Mouse (Mus musculus) MEL (cell line): ENCODE measurements around the gene Akap13. TPM values are rescaled to one million over a fixed set of nuclear protein-coding genes. Genes with fewer than 3 reads are reported as not detected.

Experiments used
- DNase-seq: peaks from one replicate; pipeline ENCODE4 v3.0.0; 2011; ENCODE audit warnings: low read depth, low spot score
- H3K27ac ChIP-seq: 2 replicates; pipeline ENCODE4 v1.5.1; 2012; ENCODE audit warnings: low read depth, mild to moderate bottlenecking, control low read depth, low read length, moderate library complexity; ENCODE audit not compliant: control insufficient read depth
- H3K27me3 ChIP-seq, 2 experiments: fragments of 150-350 bp in 1 of 2; sonication (generic) in 1 of 2; 2 replicates each; pipeline ENCODE4 v1.6.1; 2012; ENCODE audit warnings: low read length in 2 of 2, mild to moderate bottlenecking in 2 of 2, improper control_type of control experiment in 1 of 2, moderate library complexity in 1 of 2; ENCODE audit not compliant: insufficient read depth in 2 of 2, control insufficient read depth in 1 of 2
- H3K36me3 ChIP-seq, 2 experiments: 2 replicates each; pipeline ENCODE4 v1.6.1; 2012 to 2014; ENCODE audit warnings: low read length in 2 of 2, improper control_type of control experiment in 1 of 2, inconsistent platforms in 1 of 2, mild to moderate bottlenecking in 1 of 2; ENCODE audit not compliant: insufficient read depth in 2 of 2, control insufficient read depth in 1 of 2
- H3K4me1 ChIP-seq, 2 experiments: fragments of 150-350 bp in 1 of 2; sonication (generic) in 1 of 2; 2 replicates each; pipeline ENCODE4 v1.6.1; 2012; ENCODE audit warnings: low read length in 2 of 2, improper control_type of control experiment in 1 of 2, mild to moderate bottlenecking in 1 of 2; ENCODE audit not compliant: insufficient read depth in 2 of 2, control insufficient read depth in 1 of 2
- H3K4me3 ChIP-seq, 2 experiments: fragments of 150-350 bp in 1 of 2; sonication (generic) in 1 of 2; 2 replicates each; pipeline ENCODE4 v1.5.1; 2012; ENCODE audit warnings: low read depth in 2 of 2, low read length in 2 of 2, mild to moderate bottlenecking in 2 of 2, moderate library complexity in 2 of 2, control low read depth in 1 of 2, improper control_type of control experiment in 1 of 2; ENCODE audit not compliant: control insufficient read depth in 1 of 2, insufficient read depth in 1 of 2
- H3K79me2 ChIP-seq: 2 replicates; pipeline ENCODE4 v1.6.1; 2012; ENCODE audit warnings: mild to moderate bottlenecking, low read length, moderate library complexity; ENCODE audit not compliant: control insufficient read depth, poor library complexity, insufficient read depth
- H3K9ac ChIP-seq: 2 replicates; pipeline ENCODE4 v1.6.1; 2012; ENCODE audit warnings: low read depth, mild to moderate bottlenecking, control low read depth, low read length, moderate library complexity; ENCODE audit not compliant: control insufficient read depth, poor library complexity, severe bottlenecking
- H3K9me3 ChIP-seq: fragments of 150-350 bp; sonication (generic); replicated peaks from 2 replicates; pipeline ENCODE4 v1.6.1; 2012; ENCODE audit warnings: mild to moderate bottlenecking, low read length, improper control_type of control experiment, moderate library complexity; ENCODE audit not compliant: insufficient read depth
- BHLHE40 ChIP-seq: IDR thresholded peaks from 2 replicates; pipeline ENCODE4 v1.6.1; 2012; ENCODE audit warnings: low read depth, mild to moderate bottlenecking, inconsistent platforms, low read length, improper control_type of control experiment, borderline replicate concordance
- CHD1 ChIP-seq: IDR thresholded peaks from 2 replicates; pipeline ENCODE4 v1.6.1; 2012; ENCODE audit warnings: low read depth, mild to moderate bottlenecking, inconsistent platforms, low read length, improper control_type of control experiment
- CHD2 ChIP-seq: IDR thresholded peaks from 2 replicates; pipeline ENCODE4 v1.6.1; 2011; ENCODE audit warnings: low read length, improper control_type of control experiment
- CTCF ChIP-seq, 3 experiments: IDR thresholded peaks in 2 of 3; conservative IDR thresholded peaks in 1 of 3; 2 replicates each; pipeline ENCODE4 v1.5.1; 2011 to 2012; ENCODE audit warnings: low read length in 3 of 3, low read depth in 2 of 3, mild to moderate bottlenecking in 2 of 3, improper control_type of control experiment in 1 of 3, inconsistent platforms in 1 of 3, mixed read lengths in 1 of 3, moderate library complexity in 1 of 3; ENCODE audit not compliant: control insufficient read depth in 1 of 3, insufficient read depth in 1 of 3, poor library complexity in 1 of 3, severe bottlenecking in 1 of 3
- E2F4 ChIP-seq: IDR thresholded peaks from 2 replicates; pipeline ENCODE4 v1.6.1; 2011; ENCODE audit warnings: low read depth, low read length, improper control_type of control experiment, borderline replicate concordance
- ETS1 ChIP-seq: IDR thresholded peaks from 2 replicates; pipeline ENCODE4 v1.6.1; 2012; ENCODE audit warnings: low read depth, mild to moderate bottlenecking, inconsistent platforms, low read length, improper control_type of control experiment, moderate library complexity
- GABPA ChIP-seq: IDR thresholded peaks from 2 replicates; pipeline ENCODE4 v1.6.1; 2012; ENCODE audit warnings: low read depth, mild to moderate bottlenecking, inconsistent platforms, low read length, improper control_type of control experiment, moderate library complexity
- GATA1 ChIP-seq: IDR thresholded peaks from 2 replicates; pipeline ENCODE4 v1.6.1; 2011; ENCODE audit warnings: low read depth, low read length, improper control_type of control experiment
- JUND ChIP-seq: IDR thresholded peaks from 2 replicates; pipeline ENCODE4 v1.6.1; 2011; ENCODE audit warnings: low read depth, mild to moderate bottlenecking, improper control_type of control experiment, low read length
- KAT2A ChIP-seq: conservative IDR thresholded peaks from 2 replicates; pipeline ENCODE4 v1.6.1; 2012; ENCODE audit warnings: low read depth, low read length, improper control_type of control experiment, inconsistent platforms
- MAX ChIP-seq: IDR thresholded peaks from 2 replicates; pipeline ENCODE4 v1.6.1; 2011; ENCODE audit warnings: low read length, improper control_type of control experiment
- MEF2A ChIP-seq: IDR thresholded peaks from 2 replicates; pipeline ENCODE4 v1.6.1; 2014; ENCODE audit warnings: low read depth, mild to moderate bottlenecking, inconsistent platforms, low read length, improper control_type of control experiment; ENCODE audit not compliant: poor library complexity, insufficient replicate concordance, severe bottlenecking; ENCODE audit errors: extremely low read depth
- MXI1 ChIP-seq: IDR thresholded peaks from 2 replicates; pipeline ENCODE4 v1.6.1; 2011; ENCODE audit warnings: mild to moderate bottlenecking, low read depth, low read length, improper control_type of control experiment
- NRF1 ChIP-seq: IDR thresholded peaks from 2 replicates; pipeline ENCODE4 v1.6.1; 2014; ENCODE audit warnings: low read depth, mild to moderate bottlenecking, inconsistent platforms, low read length, improper control_type of control experiment, moderate library complexity; ENCODE audit not compliant: poor library complexity, insufficient read depth, severe bottlenecking
- POLR2A ChIP-seq, 2 experiments: IDR thresholded peaks; 2 replicates each; pipeline ENCODE4 v1.6.1; 2011 to 2012; ENCODE audit warnings: low read length in 2 of 2, mild to moderate bottlenecking in 2 of 2, control low read depth in 1 of 2, improper control_type of control experiment in 1 of 2, low read depth in 1 of 2, moderate library complexity in 1 of 2; ENCODE audit not compliant: control insufficient read depth in 1 of 2, insufficient read depth in 1 of 2, poor library complexity in 1 of 2
- POLR2AphosphoS2 ChIP-seq: IDR thresholded peaks from 2 replicates; pipeline ENCODE4 v1.6.1; 2011; ENCODE audit warnings: low read length, improper control_type of control experiment
- POLR2AphosphoS5 ChIP-seq: IDR thresholded peaks from 2 replicates; pipeline ENCODE4 v1.6.1; 2012; ENCODE audit warnings: low read depth, borderline replicate concordance, mild to moderate bottlenecking, inconsistent platforms, low read length, moderate library complexity, mixed read lengths
- SIN3A ChIP-seq: IDR thresholded peaks from 2 replicates; pipeline ENCODE4 v1.6.1; 2012; ENCODE audit warnings: low read length, improper control_type of control experiment, inconsistent platforms
- SMC3 ChIP-seq: IDR thresholded peaks from 2 replicates; pipeline ENCODE4 v1.6.1; 2011; ENCODE audit warnings: low read depth, low read length, improper control_type of control experiment
- TAL1 ChIP-seq: IDR thresholded peaks from 2 replicates; pipeline ENCODE4 v1.6.1; 2012; ENCODE audit warnings: mild to moderate bottlenecking, inconsistent platforms, low read length, moderate library complexity, mixed read lengths
- TBP ChIP-seq: IDR thresholded peaks from 2 replicates; pipeline ENCODE4 v1.8.0; 2011; ENCODE audit warnings: low read depth, low read length, improper control_type of control experiment
- TCF12 ChIP-seq: IDR thresholded peaks from 2 replicates; pipeline ENCODE4 v1.6.1; 2014; ENCODE audit warnings: low read depth, mild to moderate bottlenecking, inconsistent platforms, low read length, improper control_type of control experiment, moderate library complexity
- UBTF ChIP-seq: IDR thresholded peaks from 2 replicates; pipeline ENCODE4 v1.6.1; 2012; ENCODE audit warnings: low read depth, mild to moderate bottlenecking, inconsistent platforms, low read length, improper control_type of control experiment, moderate library complexity, borderline replicate concordance; ENCODE audit not compliant: insufficient read depth
- USF1 ChIP-seq: IDR thresholded peaks from 2 replicates; pipeline ENCODE4 v1.6.1; 2014; ENCODE audit warnings: low read depth, mild to moderate bottlenecking, inconsistent platforms, low read length, improper control_type of control experiment, moderate library complexity
- ZKSCAN1 ChIP-seq: IDR thresholded peaks from 2 replicates; pipeline ENCODE4 v1.6.1; 2012; ENCODE audit warnings: low read depth, mild to moderate bottlenecking, inconsistent platforms, low read length, improper control_type of control experiment, moderate library complexity
- ZMIZ1 ChIP-seq: IDR thresholded peaks from 2 replicates; pipeline ENCODE4 v1.6.1; 2012; ENCODE audit warnings: low read depth, mild to moderate bottlenecking, inconsistent platforms, low read length, improper control_type of control experiment, moderate library complexity
- ZNF384 ChIP-seq: IDR thresholded peaks from 2 replicates; pipeline ENCODE4 v1.6.1; 2012; ENCODE audit warnings: low read depth, mild to moderate bottlenecking, inconsistent platforms, low read length, improper control_type of control experiment
- polyA plus RNA-seq, 2 experiments: library from polyadenylated mRNA; stranded (reverse) in 1 of 2; unstranded in 1 of 2; fragments of >175 nt in 1 of 2; fragments of >200 nt in 1 of 2; gene quantifications; 2 replicates each; pipeline versions ENCODE4 v1.2.1 to v1.2.4; 2012; ENCODE audit warnings: low replicate concordance in 2 of 2, low read depth in 1 of 2; ENCODE audit not compliant: insufficient read length in 2 of 2, insufficient read depth in 1 of 2, missing spikeins in 1 of 2
- total RNA-seq: library from RNA; depleted of rRNA; stranded (reverse); fragments of 300-350 nt; gene quantifications from 2 replicates; pipeline ENCODE4 v1.2.3, GENCODE M21; 2012

Akap13 gene
- total and polyA plus RNA-seq, 3 experiments = 4.1 to 4.5 TPM; not detected in 1

DNA sequence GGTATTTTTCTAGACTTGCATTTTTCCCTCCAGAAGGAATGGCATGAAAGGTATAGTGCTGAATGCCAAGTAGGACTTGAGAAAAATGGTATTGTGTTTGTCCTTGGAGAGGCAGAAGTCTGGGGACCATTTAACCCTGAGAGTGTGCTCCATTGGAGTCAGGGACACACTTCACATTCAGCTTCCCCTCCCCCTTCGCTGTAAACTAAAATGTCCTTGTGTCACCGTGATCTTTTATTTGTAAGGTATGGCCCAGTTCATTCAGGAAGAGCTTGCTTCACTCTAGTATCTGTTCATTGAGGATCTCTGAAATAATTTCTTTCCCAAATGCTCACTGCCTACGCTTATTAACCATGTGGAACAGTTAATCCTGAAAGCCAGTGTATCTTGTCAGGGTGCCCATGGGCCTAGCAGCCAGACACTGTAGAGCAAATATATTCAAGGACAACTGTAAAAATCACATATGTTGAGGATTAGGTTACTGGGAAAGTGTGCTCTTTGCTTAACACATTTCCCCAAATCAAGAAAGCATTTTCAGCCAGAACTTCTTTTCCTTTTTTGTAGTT is 165.1 kb downstream of the Akap13 start:
- Histone ChIP-seq H3K4me1 (no peaks in the 10 kb centered on the region; a peak in 2 of 4 replicates), H3K9me3 (no peaks in the 10 kb centered on the region; the same call in 1 of the 2 replicates), H3K27me3 (no peaks in the 10 kb centered on the region), H3K4me3 (no peak overlapping the region)
- DNase-seq = no peak
- TF ChIP-seq CHD1 = no peak
- no peak for TF ChIP-seq MEF2A
- TF ChIP-seq SMC3 = no peak
- TF ChIP-seq USF1 = no peak
- TF ChIP-seq POLR2AphosphoS2 = no peak
- TF ChIP-seq, all 39 proteins: peak for 0
- Histone ChIP-seq H3K27ac (no peak overlapping the region), H3K79me2 (no peaks in the 10 kb centered on the region), H3K36me3 (no peaks in the 10 kb centered on the region; a peak in 1 of 4 replicates), H3K9ac (no peak overlapping the region)

DNA sequence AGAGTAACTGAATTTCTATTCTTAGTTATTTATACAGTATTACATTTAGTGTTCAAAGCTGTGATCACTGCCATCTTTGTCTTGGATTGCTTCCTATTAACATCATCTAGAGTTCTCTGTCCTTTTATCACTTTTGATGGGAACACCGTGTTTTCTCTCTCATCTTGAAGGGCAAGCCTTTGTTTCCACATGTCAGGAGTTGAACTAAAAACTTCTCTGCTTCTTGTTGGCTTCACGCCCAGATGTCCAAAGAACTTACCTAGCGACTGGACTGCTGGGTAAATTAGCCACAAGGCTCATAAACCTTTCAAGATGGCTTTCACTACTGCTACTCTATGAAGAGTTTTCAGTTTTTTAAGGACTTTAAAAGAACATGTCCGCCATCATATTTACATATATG is 165.6 kb downstream of the Akap13 start:
- no peak overlapping the region for H3K27ac ChIP-seq
- no peaks in the 10 kb centered on the region; a peak in 2 of 4 replicates for H3K4me1 ChIP-seq
- no peaks in the 10 kb centered on the region for H3K27me3 ChIP-seq
- DNase-seq = no peak
- no peaks in the 10 kb centered on the region; the same call in 1 of the 2 replicates for H3K9me3 ChIP-seq
- H3K4me3 ChIP-seq = no peak overlapping the region
- no peak for TF ChIP-seq POLR2AphosphoS5
- no peak for TF ChIP-seq JUND
- TF ChIP-seq CTCF (IDR thresholded peaks at IDR 0.05 in 2 of 3, conservative IDR thresholded peaks at IDR 0.05 in 1 of 3; ENCODE audit: control insufficient read depth in 1 of 3, insufficient read depth in 1 of 3, low read depth in 2 of 3, low read length in 3 of 3, poor library complexity in 1 of 3, severe bottlenecking in 1 of 3) = no peak
- TF ChIP-seq TBP = no peak
- no peak for TF ChIP-seq ZNF384
- TF ChIP-seq ZMIZ1 = no peak
- TF ChIP-seq ETS1 = no peak
- no peak for TF ChIP-seq CHD2
- no peak for TF ChIP-seq E2F4
- H3K79me2 ChIP-seq = no peaks in the 10 kb centered on the region
- H3K9ac ChIP-seq = no peak overlapping the region
- H3K36me3 ChIP-seq = no peaks in the 10 kb centered on the region; a peak in 1 of 4 replicates

DNA sequence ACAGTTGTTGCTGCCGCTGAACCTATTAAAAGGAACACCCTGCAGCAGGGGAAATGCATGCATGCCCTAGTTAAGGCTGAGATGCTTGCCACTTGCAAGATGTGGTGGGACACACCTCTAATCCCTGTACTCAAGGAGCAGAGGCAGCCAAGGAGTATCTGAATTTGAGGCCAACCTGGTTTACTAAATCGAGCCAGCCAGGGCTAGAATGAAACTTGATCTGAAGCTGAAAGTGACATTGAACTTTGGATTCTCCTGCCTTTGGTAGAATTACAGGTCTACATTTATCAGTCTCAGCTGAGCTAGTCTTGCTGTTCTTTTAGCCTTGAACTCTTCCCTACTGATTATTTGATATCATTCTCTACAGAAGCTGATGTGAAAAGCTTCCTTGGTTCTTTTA is 172.5 kb downstream of the Akap13 start:
- no peak for DNase-seq
- Histone ChIP-seq H3K36me3 (no peaks in the 10 kb centered on the region), H3K9ac (no peak overlapping the region), H3K9me3 (no peaks in the 10 kb centered on the region; the same call in 1 of the 2 replicates), H3K4me3 (no peak overlapping the region), H3K79me2 (no peaks in the 10 kb centered on the region), H3K27ac (no peak overlapping the region), H3K4me1 (no peaks in the 10 kb centered on the region; a peak in 1 of 4 replicates), H3K27me3 (no peaks in the 10 kb centered on the region)
- TF ChIP-seq GATA1 = no peak
- no peak for TF ChIP-seq UBTF
- no peak for TF ChIP-seq TAL1
- no peak for TF ChIP-seq E2F4
- no peak for TF ChIP-seq BHLHE40
- no peak for TF ChIP-seq KAT2A
- no peak for TF ChIP-seq MAX
- TF ChIP-seq POLR2A (IDR thresholded peaks at IDR 0.05; ENCODE audit: control insufficient read depth in 1 of 2, insufficient read depth in 1 of 2, low read depth in 1 of 2, low read length in 2 of 2, poor library complexity in 1 of 2) = no peak
- TF ChIP-seq TCF12 = no peak
- no peak for TF ChIP-seq ZKSCAN1
- no peak for TF ChIP-seq NRF1
- no peak for TF ChIP-seq USF1
- no peak for TF ChIP-seq GABPA
- TF ChIP-seq MXI1 = no peak
- TF ChIP-seq SIN3A = no peak
